Mouse (Mus musculus): ENCODE data around the gene Man1a.
A peak's percentile ranks its signal among the peaks of the same experiment; 100 is the strongest.

Man1a gene

GRCm38 (mm10) chr10:54076420-54076819 is at the start of gene Man1a:
Gene Man1a (minus strand): TSS chr10:54076609.
- DNase-seq: no peak

GRCm38 (mm10) chr10:54121816-54122215 is 45.4 kb upstream of the Man1a start:
- no peak for DNase-seq

GRCm38 (mm10) chr10:54120375-54120774 is 44.0 kb upstream of the Man1a start:
- no peak for DNase-seq

- no peak for DNase-seq
These were observed 42.9 kb upstream of the Man1a start for GRCm38 (mm10) chr10:54119303-54119702.

- no peak for DNase-seq
These were observed 42.0 kb upstream of the Man1a start for GRCm38 (mm10) chr10:54118223-54118912.

- peak; percentile 59 for DNase-seq
These were observed 41.4 kb upstream of the Man1a start for GRCm38 (mm10) chr10:54117763-54118162.

GRCm38 (mm10) chr10:54103671-54104070 is 27.3 kb upstream of the Man1a start:
- no peak for DNase-seq

GRCm38 (mm10) chr10:54092081-54092480 is 15.7 kb upstream of the Man1a start:
- DNase-seq: no peak

- DNase-seq: no peak
These were observed 13.5 kb upstream of the Man1a start for GRCm38 (mm10) chr10:54089923-54090322.

- DNase-seq: no peak
These were observed 10.9 kb upstream of the Man1a start for GRCm38 (mm10) chr10:54087346-54087745.

- DNase-seq: no peak
These were observed 8.7 kb upstream of the Man1a start for GRCm38 (mm10) chr10:54085073-54085472.

GRCm38 (mm10) chr10:54077005-54077404 is 596 bp upstream of the Man1a start:
- no peak for DNase-seq

- peak; percentile 99 for DNase-seq
These were observed 883 bp downstream of the Man1a start for GRCm38 (mm10) chr10:54075441-54076010.

- peak; percentile 75 for DNase-seq
These were observed 1.6 kb downstream of the Man1a start for GRCm38 (mm10) chr10:54074609-54075421.

GRCm38 (mm10) chr10:54074247-54074608 is 2.2 kb downstream of the Man1a start:
- DNase-seq: peak; percentile 72

- peak; percentile 67 for DNase-seq
These were observed 2.7 kb downstream of the Man1a start for GRCm38 (mm10) chr10:54073641-54074203.

GRCm38 (mm10) chr10:54072336-54072735 is 4.1 kb downstream of the Man1a start:
- no peak for DNase-seq

GRCm38 (mm10) chr10:54070496-54070895 is 5.9 kb downstream of the Man1a start:
- no peak for DNase-seq

GRCm38 (mm10) chr10:54069412-54069811 is 7.0 kb downstream of the Man1a start:
- no peak for DNase-seq

GRCm38 (mm10) chr10:54066683-54067082 is 9.7 kb downstream of the Man1a start:
- no peak for DNase-seq

- no peak for DNase-seq
These were observed 12.7 kb downstream of the Man1a start for GRCm38 (mm10) chr10:54063551-54064260.

- DNase-seq: no peak
These were observed 13.6 kb downstream of the Man1a start for GRCm38 (mm10) chr10:54062835-54063234.

GRCm38 (mm10) chr10:54061159-54061558 is 15.2 kb downstream of the Man1a start:
- no peak for DNase-seq
